Mouse (Mus musculus) cerebellum, postnatal 10 days (tissue): ENCODE measurements at regions not wholly inside any gene's neighbourhood (a gene's known extent, or its start where the extent isn't known, plus 50 kb on each side); places are given as distances from the start of the nearest gene placed in this dataset.
A peak's percentile ranks its signal among the peaks of the same experiment; 100 is the strongest.

Experiments used
- DNase-seq, 2 experiments: peaks; one replicate each; pipeline ENCODE4 v3.0.0; 2021; ENCODE audit warnings: mixed read lengths in 2 of 2

DNA sequence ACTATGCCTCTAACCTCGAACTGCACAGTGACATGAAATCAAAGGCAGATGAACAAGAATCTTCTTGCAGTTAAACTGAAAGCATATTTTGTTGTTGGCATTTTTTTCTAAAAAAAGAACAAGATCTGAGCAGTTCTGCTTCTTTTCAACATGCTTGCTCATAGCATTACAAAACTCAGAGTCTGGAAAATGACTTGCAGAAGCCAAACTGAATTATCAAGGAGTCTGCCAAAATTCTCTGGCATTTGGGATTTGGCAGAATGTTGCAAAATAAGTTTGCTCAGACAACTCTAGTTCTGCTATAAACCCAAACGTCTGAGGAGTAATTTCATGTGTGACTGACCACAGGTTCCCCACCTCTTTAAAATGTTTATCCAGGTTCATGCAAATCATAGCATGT lies 907.3 kb upstream of the Gm37988 start:
- DNase-seq, result no peak

DNA sequence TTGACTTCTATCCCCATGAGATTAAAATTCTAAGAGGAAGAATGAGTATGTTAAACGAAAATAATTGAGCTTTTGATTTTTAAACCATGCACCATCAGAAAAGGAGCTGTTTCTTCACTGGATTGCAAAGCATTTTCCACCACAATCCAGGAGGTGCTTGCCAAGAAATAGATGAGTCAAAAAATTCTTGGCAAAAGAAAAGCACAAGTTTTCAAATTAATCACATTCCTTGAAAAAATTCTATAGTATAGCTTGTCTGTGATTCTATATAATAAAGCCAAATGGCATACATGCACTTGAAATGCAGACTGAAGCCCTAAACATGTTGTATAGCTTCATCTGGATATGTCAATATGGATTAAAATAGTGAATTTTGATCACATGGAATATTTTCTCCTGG lies 904.3 kb upstream of the Gm37988 start:
- no peak for DNase-seq

- DNase-seq, result no peak
Measured at GRCm38 (mm10) chr1:3912499-3912898, 895.2 kb upstream of the Gm37988 start.

- peak; percentile 2 to 16 for DNase-seq
Measured at GRCm38 (mm10) chr1:3913631-3914030, 894.1 kb upstream of the Gm37988 start.
